Mouse (Mus musculus) retina, embryonic 14.5 days (tissue): ENCODE data around the gene Tacc2.

ENCODE experiments used
- DNase-seq: peaks from one replicate; pipeline ENCODE4 v3.0.0-alpha.2; 2015; ENCODE audit warnings: low spot score

Gene Tacc2

DNA sequence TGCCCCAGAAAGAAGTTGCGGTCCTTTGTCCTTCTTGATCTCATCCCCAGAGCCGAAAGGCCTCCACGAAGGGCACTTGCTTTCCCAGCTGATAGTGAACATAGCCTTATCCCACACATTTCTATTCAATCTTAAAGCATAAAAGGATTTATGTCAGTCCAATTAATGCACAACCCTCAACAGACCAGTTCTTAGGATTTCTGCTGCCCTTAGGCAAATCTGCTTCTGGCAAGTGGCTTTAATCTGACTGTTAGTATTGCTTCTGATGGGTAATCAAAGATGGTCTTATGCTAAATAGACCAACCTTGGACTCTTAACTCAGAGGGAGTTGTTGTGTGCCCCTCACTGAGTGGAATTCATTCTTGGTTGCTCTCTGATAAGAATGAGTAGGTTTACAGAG is 40.4 kb downstream of the Tacc2 start:
- no peak for DNase-seq

DNA sequence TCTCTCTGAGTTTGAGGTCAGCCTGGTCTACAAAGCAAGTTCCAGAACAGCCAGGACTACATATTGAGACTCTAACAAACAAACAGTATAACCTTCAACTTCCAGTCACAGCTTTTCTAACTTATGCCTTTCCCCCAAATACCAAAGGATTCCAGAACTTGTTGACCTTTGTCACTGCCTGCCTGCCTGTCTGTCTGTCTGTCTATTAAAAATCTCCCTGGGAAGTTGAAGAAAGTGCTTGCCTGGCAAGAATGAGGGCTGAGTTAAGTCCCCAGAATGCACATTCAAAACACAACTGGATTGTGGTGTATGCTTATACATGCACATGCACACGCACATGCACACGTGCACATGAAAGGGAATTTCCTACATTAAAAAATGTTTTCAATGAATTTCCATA is 43.8 kb downstream of the Tacc2 start:
- no peak for DNase-seq

DNA sequence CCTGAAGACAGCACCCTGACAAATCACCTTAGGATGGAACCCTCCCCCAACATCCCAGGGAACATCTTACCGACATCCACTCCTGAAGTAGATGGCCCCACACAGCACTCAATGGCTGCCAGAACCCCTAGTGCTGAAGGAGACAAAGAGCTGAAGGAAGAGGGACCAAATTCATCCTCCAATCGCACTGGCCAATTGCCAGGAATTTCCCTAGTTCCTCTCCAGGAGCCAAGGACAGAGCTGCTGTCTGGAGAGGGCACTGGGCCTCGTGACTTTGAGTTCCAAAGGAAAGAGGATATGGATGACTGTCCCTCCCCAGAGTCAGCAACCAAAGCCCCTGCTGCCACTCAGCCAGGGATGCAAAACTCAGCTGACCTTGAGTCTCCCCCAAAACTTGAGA is 44.7 kb downstream of the Tacc2 start:
- no peak for DNase-seq

DNA sequence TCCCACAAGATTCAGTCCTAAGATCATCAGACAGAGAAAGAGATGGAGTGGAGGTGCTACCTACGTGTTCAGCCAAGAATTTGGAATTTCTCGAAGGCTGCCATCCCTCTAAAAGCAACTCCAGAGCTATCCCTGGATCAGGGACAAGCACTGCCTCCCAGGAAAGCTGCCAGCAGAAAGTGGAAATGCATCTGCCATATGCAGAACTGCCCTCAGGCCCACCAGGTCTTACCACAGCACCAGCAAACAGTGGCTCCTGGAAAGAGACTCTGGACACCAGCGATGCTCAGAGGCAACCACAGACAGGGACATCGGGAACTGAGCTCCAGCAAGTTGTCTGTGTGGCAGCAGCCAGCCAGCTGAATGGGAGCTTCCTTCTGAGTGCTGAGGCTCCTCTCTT is 45.1 kb downstream of the Tacc2 start:
- no peak for DNase-seq

DNA sequence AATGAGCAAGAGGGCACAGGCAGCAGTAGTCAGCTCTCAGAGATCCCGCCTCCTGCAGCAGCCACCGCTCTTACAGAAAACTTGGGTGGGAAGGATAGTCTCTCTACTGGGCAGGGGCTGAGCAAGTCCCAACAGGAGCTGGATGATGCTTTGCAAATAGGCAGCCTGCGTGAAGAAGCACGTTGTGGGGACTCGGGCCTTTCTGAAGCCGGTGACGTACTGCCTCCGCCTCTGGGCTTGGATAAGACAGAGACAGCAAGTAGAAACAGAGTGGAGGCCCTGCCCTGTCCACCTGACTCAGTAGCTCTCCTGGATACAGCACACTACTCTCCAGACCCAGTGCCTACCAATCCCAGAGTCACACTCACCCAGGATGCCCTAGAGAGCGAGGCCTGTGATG is 47.1 kb downstream of the Tacc2 start:
- DNase-seq: no peak

DNA sequence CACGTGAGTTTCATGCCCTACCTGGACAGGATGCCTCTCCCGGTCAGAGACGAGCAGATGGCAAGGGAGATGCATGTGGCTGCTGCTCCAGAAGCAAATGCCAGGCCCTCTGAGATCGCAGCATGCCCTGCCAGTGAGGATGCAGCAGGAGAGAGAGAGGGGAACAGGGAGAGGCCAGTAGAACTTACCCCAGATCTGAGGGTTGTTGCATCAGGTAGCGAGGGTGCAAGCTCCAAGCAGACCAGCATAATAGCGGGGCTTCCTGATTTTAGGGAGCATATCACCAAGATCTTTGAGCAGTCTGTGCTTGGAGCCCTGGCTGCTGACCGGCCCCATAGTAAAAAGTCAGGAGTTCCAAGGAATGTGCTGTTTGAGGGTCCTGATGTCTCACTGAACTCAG is 48.1 kb downstream of the Tacc2 start:
- DNase-seq: no peak

DNA sequence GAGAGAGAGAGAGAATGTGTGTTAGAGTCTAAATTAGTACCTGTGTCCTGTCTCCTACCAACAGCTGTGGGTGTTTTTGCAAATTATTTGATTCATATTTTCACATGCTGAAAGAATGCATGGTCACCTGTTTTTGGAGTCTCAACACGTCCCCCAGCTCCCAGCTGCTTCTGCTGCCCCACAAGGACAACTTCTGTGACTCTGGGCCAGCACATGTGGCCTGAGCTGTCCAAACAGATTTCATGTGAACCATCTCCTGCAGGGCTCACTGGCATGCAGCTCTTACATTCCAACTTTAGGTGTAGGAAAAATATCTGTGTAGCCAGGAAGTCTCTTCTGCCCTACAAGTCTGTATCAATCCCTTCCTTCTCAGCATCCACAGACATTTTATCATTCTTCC is 51.4 kb downstream of the Tacc2 start:
- DNase-seq: no peak

DNA sequence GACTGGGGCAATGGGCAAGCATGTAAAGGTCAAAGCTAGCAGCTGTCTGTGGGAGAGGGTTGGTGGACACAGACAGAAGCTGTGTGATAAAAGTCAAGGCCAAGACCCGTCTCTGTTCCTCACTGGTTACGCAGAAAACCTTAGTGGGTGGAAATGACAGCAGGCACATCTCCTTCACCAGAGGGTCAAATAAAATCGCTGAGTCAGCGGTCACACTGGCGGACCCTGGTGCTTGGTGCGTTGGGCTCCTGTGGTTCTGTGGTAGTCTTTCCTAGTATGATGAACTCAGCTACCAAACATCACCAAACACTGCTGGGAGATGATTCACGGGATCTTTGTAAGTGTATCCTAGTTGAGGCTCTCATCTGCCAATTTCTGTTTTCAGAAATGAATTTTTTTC is 52.8 kb downstream of the Tacc2 start:
- no peak for DNase-seq

DNA sequence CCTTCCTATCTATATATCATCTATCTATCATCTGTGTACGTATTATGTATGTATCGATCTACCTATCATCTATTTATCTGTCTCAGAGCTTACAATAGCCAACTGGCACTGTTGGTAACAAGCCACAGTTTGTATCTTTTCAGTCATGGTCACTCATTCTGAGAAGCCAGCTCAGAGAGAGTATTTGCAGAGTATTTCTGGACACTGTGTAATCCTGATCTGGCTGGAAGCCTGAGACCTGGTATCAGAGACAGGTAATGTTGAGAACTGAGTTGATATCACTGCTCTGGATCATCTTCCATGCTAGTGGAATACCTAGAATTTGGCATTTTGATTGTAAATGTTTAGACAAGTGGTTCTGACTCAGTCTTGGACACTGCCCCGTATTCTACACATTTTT is 53.7 kb downstream of the Tacc2 start:
- no peak for DNase-seq

DNA sequence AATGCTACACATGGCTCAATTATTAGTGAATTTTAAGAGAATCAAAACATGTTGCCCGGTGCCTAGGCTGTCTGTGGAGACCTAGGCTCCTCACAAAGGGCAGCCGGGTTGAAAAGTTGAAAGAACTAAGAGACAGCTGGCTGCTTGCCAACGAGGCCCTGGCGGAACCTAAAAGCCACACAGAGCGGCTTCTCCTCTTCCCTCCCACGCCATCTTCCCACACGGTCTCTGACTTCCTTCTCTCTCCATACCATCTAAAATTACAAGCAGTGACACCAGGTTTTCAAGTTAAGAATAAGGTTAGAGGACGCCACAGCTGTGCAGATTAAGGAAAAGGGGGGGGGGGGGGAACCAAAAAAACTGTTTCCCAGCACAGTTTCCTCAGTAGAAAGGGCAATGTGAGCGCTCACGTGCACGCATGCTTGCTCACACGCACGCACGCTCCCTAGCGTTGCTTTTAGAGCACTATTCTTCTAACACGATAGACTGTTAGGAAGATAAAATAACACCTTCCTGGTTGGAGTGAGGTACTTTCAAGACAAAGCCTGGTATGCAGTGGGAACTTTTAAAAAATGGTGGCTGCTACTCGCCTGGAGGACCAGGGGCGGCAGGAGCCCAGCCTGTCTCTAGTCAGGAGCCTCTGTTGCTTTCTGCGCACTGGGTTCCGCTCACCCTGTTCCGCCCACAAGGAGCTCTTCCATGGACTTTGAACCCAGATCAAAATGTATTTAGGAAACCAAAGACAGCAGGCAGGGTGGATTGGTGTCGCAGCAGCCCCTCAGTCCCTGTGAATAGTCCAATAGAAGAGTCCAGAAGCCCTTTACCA is 54.5 kb downstream of the Tacc2 start:
- DNase-seq: no peak

DNA sequence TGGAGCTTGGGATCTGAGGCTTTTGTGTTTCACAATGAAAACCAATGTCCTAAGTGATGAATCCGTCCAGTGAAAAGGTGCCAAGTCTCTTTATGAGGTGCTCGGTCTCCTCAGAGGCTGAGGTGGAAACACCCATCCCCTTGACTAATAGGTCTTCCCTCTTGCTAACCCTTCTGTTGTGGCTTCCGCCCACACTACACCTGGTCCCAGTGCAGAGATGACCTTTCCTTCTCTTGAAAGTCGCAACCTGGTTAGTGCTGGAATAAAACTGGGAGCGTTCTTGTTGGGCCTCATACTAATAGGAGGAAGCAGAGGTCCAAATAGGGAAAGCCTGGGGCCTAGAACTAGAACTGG is 55.1 kb downstream of the Tacc2 start:
- DNase-seq: no peak

DNA sequence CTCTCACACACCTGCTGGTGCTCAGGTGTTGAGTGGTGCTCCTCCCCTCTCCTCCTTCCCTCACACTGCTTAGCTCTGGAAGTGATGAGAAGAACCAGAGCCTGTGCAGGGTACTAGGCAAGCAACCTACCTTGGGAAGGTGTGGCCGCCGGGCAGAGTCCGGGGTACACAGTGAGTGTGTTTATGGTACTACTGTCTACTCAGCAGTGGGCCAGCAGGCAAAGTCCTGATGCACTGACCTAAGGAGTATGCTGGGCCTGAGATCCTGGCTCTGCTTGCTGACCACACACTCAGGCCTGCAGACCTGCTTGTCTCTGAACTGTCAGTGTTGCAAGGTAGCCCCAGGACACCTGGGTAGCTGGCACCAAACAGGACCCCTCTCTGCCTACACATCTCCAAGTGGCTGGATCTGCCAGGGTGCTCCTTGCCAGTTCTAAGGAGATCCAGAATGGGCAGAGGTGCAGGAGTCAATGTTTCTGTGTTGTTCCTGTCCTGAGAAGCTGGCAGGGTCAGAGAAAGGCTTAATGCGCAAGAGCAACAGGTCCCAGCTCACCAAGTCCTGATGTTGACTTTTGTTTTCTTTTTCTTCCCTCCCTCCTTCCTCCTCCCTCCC is 57.1 kb downstream of the Tacc2 start:
- DNase-seq: no peak

DNA sequence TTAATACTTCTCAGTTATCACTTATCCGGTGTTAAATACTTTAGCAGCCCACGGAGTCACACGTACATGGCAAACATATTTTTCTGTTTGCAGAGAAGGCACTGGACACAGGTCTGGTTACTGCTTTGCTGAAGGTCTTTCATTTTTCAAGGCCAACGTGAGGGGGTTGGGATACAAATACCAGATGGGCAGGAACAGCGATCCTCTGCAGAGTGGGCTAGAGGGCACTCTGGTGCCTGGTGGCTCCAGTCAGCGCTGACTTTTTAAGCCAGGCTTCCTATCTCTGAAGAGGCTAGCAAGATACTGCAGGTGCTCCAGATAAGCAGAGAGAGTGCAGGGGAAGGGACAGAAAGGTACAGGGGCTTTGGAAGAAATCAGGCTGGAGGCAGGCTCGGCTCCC is 58.0 kb downstream of the Tacc2 start:
- DNase-seq: no peak

DNA sequence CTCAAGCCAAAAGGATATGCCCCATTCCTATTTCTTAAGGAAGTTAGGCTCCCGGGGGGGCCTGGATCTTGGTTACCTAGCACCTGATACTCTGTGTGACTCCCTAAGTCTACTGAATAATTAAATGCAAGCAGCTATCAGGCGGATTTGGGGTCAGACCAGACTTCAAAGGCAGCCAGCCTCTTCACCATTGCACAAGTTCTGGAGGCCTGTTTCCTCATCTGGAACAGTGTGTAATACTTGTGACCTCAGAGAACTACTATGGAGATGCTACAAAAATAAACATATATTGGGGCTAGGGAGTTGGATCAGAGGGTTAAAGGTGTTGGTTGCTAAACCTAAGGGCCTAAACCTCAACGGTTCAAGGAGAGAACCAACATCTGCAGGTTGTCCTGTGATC is 59.0 kb downstream of the Tacc2 start:
- DNase-seq: no peak

DNA sequence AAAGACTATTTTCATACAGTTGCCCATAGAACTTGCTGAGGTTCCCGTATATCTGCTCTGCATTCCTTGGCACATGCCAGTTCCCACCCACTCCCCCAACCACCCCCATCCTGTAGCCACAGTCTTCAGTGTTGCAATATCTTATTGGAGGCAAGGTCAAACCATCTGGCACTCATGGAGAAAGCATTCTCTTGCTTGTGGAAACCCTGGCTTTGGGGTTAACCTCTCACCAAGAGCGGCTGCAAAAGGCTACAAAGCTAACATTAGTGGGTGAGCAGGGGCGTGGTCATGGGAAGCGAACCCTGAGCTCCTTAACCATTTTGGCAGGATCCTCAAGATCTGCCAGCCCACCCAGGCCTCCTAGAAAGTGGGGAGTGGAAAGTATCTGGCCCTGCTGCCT is 59.7 kb downstream of the Tacc2 start:
- DNase-seq: no peak

DNA sequence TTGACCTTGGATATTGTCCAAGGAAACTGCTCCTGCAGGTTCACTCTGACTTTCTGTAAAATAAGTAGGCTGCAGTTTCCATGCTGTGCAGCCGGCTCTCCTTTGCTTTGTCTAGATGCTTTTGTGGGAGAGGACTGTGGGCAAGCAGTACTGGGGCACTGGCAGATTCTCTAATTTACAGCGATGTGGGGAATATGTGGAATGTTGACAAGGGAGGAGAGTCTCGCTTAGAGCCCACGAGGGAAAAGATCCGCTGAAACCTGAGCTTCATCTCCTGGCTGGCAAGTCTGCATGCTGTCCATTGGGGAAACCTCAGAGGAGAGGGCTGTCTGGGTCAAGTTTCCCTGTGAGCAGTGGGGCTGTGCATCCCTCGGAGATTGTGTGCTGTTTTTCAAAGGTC is 60.6 kb downstream of the Tacc2 start:
- no peak for DNase-seq

DNA sequence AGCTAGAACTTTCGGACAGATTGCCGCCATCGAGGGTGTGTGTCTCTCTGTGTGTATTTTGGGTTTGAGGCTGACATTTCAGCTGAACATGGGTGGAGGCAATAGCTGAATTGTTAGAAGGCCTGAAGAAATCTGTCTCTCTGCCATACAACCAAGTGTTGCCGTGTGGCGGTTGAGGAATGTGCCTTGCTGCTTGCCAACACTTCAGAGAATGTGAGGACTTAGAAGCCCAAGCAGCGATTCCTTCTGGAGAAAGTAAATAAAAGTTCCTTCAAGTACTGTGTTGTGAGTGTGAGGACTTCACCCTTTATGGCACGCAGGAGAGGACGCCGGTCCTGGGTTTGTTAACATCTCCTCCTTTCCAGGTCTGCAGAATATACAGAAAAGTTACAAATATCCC is 63.4 kb downstream of the Tacc2 start:
- no peak for DNase-seq

DNA sequence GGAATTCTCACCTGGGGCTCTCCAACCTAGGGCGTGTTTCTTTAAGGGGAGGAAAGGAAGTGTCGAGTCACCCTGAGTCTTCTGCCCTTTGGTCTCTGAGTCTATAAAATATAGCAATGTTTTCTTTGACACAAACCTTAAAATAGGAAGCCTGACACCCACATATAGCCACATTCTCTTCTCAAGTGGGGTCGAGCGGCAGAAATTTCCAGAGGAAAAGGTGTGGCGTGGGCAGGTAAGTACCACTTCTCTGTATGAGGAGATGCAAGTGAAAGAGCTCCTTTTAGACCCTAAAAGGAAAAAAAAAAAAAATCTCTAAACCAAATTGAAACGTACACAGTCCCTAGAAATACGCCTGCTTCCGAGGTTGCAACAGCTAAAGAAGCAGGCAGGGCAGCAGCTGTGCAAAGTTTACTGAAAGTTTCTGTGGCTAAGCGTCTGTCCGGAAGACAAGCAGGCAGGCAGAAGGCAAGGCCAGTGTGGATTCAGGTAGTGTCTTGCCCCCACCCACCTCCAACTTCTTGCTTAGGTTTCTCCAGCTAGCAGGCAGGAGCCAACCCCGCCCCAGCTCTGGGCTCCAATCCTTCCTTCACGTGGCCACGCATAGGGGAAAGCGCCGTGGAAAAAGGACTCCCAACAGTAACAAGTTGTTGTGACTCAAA is 68.2 kb downstream of the Tacc2 start:
- no peak for DNase-seq

DNA sequence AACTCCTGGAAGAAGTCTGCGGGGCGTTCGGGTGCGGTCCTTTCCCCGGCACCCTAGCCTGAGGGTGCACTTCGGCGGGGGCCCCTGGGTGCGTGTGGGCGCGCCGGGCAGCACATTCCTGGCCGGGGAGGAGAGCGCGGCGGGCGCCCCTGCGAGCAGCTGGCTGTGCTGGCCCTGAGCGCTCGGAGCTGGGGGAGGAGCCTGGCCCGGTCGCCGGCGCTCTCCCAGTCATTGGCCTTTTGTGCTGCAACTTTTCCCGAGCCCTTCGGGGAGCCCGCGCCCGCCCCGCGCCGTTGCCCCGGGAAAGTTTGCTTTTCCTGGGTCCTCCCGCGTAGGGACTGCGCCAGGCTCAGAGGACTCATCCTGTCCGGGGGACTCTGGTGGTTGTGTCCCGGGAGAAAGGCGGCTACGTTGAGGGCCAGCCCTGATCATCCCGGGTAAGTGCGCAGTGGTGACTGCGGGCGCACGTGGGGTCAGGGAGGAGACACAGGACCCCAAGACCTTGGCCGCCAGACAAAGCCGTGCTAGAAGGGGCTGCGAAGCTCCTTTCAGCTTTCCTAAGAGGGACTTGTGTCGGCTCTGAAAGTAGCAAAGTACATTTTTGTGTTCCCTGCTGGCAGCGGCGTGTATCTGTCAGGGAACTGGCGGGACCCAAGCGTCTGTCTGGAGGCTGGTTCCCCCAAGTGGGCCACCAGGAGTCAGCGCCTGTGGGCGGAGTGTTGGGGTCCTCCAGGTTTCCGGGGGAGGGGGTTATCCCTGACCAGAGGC is 68.9 kb downstream of the Tacc2 start:
- peak; percentile 73 for DNase-seq

DNA sequence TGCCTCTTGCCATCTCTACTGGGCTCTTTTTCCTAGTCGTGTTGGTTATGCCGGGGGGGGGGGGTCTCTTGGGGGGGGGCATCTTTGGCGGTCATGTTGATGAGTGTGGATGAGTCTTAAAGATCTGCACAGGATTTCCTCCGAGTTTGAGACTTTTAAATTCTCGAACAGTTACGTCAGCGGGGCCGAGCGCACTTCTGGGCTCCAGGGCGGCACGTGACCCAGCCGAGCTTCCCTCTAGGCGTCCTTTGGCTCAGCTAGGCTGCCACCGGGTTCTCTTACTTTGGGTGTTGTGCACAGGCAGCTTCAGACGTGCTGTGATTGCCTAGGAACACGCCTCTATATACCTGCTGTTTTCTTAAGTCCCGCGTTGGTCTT is 69.5 kb downstream of the Tacc2 start:
- DNase-seq: peak; percentile 78

DNA sequence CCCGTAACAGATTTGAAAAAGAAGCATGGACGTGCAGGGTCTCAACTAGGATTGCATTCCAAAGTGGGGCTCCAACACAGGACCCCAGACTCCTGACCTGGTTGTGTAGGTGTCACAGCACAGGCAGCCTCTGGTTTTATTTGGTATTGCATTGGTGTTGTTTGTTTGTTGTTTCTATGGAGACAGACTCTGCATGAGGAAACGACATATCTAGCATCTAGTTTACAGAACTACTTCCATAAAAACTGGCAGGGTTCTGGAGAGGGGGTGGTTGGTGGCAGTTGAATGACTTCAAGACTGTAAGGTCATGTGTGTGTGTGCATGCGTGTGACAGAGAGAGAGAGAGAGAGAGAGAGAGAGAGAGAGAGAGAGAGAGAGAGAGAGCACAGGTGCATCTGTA is 70.8 kb downstream of the Tacc2 start:
- DNase-seq: no peak

DNA sequence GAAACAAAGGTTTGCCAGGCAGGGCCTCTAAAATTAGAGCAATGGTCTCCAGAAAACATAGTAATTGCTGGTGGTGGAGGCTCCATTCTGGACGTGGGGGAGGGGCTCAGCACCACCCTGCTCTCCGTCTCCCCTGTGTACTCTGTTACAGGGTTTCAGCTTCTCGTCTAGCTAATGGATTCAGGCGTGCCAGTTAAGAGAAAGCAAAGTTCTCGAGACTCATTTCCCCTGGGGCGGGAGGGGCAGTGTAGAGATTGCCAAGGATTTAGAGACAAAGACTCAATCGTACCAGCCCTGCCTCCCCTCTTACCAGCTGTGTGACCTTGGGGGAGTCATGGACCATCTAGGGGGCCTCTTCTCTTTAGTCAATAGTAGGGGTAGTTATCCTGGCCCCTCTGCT is 72.0 kb downstream of the Tacc2 start:
- peak; percentile 39 for DNase-seq

DNA sequence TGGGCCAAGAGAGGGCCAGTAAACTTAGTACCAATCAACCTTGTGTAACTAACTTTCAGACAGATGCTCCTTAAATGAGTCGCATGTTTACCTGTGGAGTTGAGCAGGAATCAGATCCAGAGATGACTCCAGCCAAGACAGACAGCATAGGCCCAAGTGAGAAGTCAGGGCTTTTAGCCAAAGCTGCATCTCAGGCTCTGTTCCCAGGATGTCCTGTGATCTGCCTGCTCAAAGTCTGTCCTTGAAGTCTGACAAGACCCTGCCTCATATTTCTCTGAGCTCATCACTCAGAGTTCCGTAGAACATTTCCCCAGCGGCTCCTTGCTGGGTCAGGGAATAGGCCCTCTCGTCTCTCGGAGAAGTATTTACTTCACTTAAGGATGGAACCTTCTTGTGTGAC is 73.4 kb downstream of the Tacc2 start:
- no peak for DNase-seq
